Mouse (Mus musculus): Measurements from ENCODE around the gene Foxn3.

Foxn3 gene

GRCm38 (mm10) chr12:99262840-99263239 is 300.5 kb downstream of the Foxn3 start:
- DNase-seq (ENCODE audit: low read depth, low spot score), result no peak

GRCm38 (mm10) chr12:99262066-99262599 is 301.2 kb downstream of the Foxn3 start:
- DNase-seq (ENCODE audit: low read depth, low spot score), result no peak

- DNase-seq (ENCODE audit: low read depth, low spot score), result no peak
Measured at GRCm38 (mm10) chr12:99260171-99260570, 303.2 kb downstream of the Foxn3 start.

GRCm38 (mm10) chr12:99257570-99257969 is 305.8 kb downstream of the Foxn3 start:
- DNase-seq (ENCODE audit: low read depth, low spot score), result no peak

GRCm38 (mm10) chr12:99256997-99257396 is 306.4 kb downstream of the Foxn3 start:
- no peak for DNase-seq (ENCODE audit: low read depth, low spot score)

- DNase-seq (ENCODE audit: low read depth, low spot score), result no peak
Measured at GRCm38 (mm10) chr12:99256463-99256862, 306.9 kb downstream of the Foxn3 start.

GRCm38 (mm10) chr12:99254436-99254835 is 308.9 kb downstream of the Foxn3 start:
- no peak for DNase-seq (ENCODE audit: low read depth, low spot score)

GRCm38 (mm10) chr12:99253562-99253961 is 309.8 kb downstream of the Foxn3 start:
- DNase-seq (ENCODE audit: low read depth, low spot score), result no peak

- DNase-seq (ENCODE audit: low read depth, low spot score), result no peak
Measured at GRCm38 (mm10) chr12:99248606-99249005, 314.8 kb downstream of the Foxn3 start.

GRCm38 (mm10) chr12:99247939-99248338 is 315.4 kb downstream of the Foxn3 start:
- no peak for DNase-seq (ENCODE audit: low read depth, low spot score)

GRCm38 (mm10) chr12:99246984-99247746 is 316.2 kb downstream of the Foxn3 start:
- no peak for DNase-seq (ENCODE audit: low read depth, low spot score)

GRCm38 (mm10) chr12:99244673-99245072 is 318.7 kb downstream of the Foxn3 start:
- DNase-seq (ENCODE audit: low read depth, low spot score), result no peak

- DNase-seq (ENCODE audit: low read depth, low spot score), result no peak
Measured at GRCm38 (mm10) chr12:99244264-99244663, 319.1 kb downstream of the Foxn3 start.

- DNase-seq (ENCODE audit: low read depth, low spot score), result no peak
Measured at GRCm38 (mm10) chr12:99243316-99243715, 320.1 kb downstream of the Foxn3 start.

- no peak for DNase-seq (ENCODE audit: low read depth, low spot score)
Measured at GRCm38 (mm10) chr12:99240185-99240726, 323.1 kb downstream of the Foxn3 start.

GRCm38 (mm10) chr12:99239735-99240134 is 323.6 kb downstream of the Foxn3 start:
- DNase-seq (ENCODE audit: low read depth, low spot score), result peak; percentile 33

GRCm38 (mm10) chr12:99237497-99237896 is 325.9 kb downstream of the Foxn3 start:
- no peak for DNase-seq (ENCODE audit: low read depth, low spot score)

GRCm38 (mm10) chr12:99234346-99234745 is 329.0 kb downstream of the Foxn3 start:
- no peak for DNase-seq (ENCODE audit: low read depth, low spot score)

- DNase-seq (ENCODE audit: low read depth, low spot score), result no peak
Measured at GRCm38 (mm10) chr12:99233386-99233785, 330.0 kb downstream of the Foxn3 start.

GRCm38 (mm10) chr12:99232478-99232877 is 330.9 kb downstream of the Foxn3 start:
- no peak for DNase-seq (ENCODE audit: low read depth, low spot score)

- no peak for DNase-seq (ENCODE audit: low read depth, low spot score)
Measured at GRCm38 (mm10) chr12:99231321-99231720, 332.1 kb downstream of the Foxn3 start.

- no peak for DNase-seq (ENCODE audit: low read depth, low spot score)
Measured at GRCm38 (mm10) chr12:99230783-99231048, 332.7 kb downstream of the Foxn3 start.
